Mouse (Mus musculus): ENCODE data around the gene Gm10271.

GRCm38 (mm10) chr10:116966065-116966464, 6.3 kb downstream of the Gm10271 start:
- TF ChIP-seq CTCF (IDR thresholded peaks at IDR 0.05; ENCODE audit: low read depth) (no peak), EP300 (IDR thresholded peaks at IDR 0.05; ENCODE audit: low read depth) (no peak)

Measured in liver, postnatal 0 days (tissue).